Mouse (Mus musculus): ENCODE data around the gene Hexb. TPM values are rescaled to one million over a fixed set of nuclear protein-coding genes. Genes with fewer than 3 reads are reported as not detected.

Hexb gene
- polyA plus RNA-seq, 1 experiment: 180 TPM

- Histone ChIP-seq H3K4me3 (ENCODE audit: control insufficient read depth, insufficient read depth, low read length) (no peak overlapping the region; the same call in 1 of the 2 replicates), H3K27ac (ENCODE audit: control insufficient read depth, insufficient read depth, low read length) (no peak overlapping the region), H3K4me1 (replicated peaks; ENCODE audit: control insufficient read depth, insufficient read depth, low read length) (peaks cover 23% of the 10 kb centered on the region), H3K36me3 (ENCODE audit: control insufficient read depth, insufficient read depth, low read length) (peaks cover 3% of the 10 kb centered on the region), H3K27me3 (ENCODE audit: control insufficient read depth, insufficient read depth, low read length) (no peaks in the 10 kb centered on the region)
- peak; percentile 19 for DNase-seq
- WGBS: 39% methylated on average over 6 of the region's 6 CpGs
- TF ChIP-seq POLR2A (IDR thresholded peaks at IDR 0.05; ENCODE audit: control insufficient read depth, extremely low read depth, insufficient read depth, low read length, poor library complexity) (no peak), CTCF (IDR thresholded peaks at IDR 0.05; ENCODE audit: borderline replicate concordance, control insufficient read depth, extremely low read depth, insufficient read depth, low read length, poor library complexity) (no peak)
Observed at GRCm38 (mm10) chr13:97242716-97243115, 44.6 kb upstream of the Hexb start.

DNA sequence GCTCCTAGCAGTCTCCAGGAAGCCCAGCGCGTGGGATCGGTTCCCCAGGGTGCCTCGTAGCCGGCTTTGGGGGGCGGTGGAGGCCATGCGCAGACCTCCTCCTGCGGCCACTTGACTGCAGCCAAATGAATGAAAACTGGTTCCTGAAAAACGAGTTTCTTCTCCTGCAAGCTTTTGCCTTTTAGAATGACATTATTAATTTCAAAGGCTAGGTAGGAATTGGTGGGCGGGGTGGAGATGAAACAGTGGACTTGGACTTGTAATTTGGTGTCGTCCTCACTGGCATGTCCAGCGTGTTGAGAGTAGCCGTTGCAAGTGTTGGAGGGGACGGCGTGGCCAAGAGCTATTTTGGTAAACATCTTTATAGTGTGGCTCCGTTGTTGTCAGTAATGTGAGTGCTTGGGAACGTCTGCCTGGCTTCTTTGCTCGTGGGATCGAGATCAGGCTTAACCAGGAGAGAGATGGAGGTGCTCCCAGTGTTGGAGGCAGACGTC lies 43.7 kb upstream of the Hexb start:
- WGBS: 4% methylated on average over 20 of the region's 20 CpGs
- TF ChIP-seq CTCF (IDR thresholded peaks at IDR 0.05; ENCODE audit: borderline replicate concordance, control insufficient read depth, extremely low read depth, insufficient read depth, low read length, poor library complexity): no peak
- no peak for TF ChIP-seq POLR2A (IDR thresholded peaks at IDR 0.05; ENCODE audit: control insufficient read depth, extremely low read depth, insufficient read depth, low read length, poor library complexity)
- no peaks in the 10 kb centered on the region for H3K27me3 ChIP-seq (ENCODE audit: control insufficient read depth, insufficient read depth, low read length)
- H3K4me3 ChIP-seq (ENCODE audit: control insufficient read depth, insufficient read depth, low read length): peak overlapping the region; percentile 80
- peak; percentile 13 for DNase-seq
- peaks cover 3% of the 10 kb centered on the region for H3K36me3 ChIP-seq (ENCODE audit: control insufficient read depth, insufficient read depth, low read length)
- peaks cover 23% of the 10 kb centered on the region for H3K4me1 ChIP-seq (replicated peaks; ENCODE audit: control insufficient read depth, insufficient read depth, low read length)
- 0 out of 2 replicates have a peak overlapping the region, but pooled peaks have one; percentile 4 for H3K27ac ChIP-seq (ENCODE audit: control insufficient read depth, insufficient read depth, low read length)

DNA sequence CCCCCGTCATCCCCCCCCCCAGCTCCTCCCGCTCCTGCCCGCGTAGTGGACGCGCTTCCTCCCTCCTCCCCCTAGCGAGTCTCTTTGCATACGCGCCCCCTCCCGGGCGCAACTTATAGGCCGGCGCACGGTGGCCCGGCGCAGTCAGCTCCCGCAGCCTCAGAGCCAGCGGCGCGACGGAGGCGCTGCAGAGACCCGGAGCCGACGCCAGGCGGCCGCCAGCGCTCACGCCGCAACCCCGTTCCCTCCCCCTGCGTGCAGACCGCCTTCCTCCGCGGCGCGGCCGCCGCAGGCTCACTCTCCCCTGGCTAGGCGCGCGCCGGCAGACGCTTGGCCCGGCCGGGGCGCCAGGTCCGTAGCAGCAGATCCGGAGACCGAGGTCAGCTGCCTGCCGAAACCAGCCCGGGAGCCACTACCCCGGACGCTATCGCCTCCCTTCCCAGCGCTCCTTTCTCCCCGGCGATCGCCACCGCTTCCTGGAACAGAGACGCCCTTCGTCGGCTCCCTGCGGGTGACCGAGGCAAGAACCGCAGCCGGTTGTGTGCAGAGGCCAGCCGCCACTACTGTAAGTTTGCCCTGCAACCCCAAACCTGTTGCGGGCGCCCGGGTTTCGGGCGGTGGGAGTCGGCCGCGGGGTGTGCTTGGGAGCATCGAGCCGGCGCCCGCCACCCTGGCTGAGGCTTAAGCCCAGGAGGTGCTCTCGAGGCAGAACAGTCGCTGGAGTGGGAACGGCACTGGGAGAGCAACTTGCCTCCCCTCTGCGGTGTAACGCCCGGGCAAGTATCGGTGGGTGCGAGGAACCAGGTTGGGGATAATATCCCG lies 43.0 kb upstream of the Hexb start, which contains the start of gene Enc1:
TSS of gene Enc1 (plus strand) at position 141 of the 822 bp plus-strand sequence.
- peak; percentile 47; the same call in 1 of the 2 replicates for TF ChIP-seq POLR2A (IDR thresholded peaks at IDR 0.05; ENCODE audit: control insufficient read depth, extremely low read depth, insufficient read depth, low read length, poor library complexity)
- TF ChIP-seq CTCF (IDR thresholded peaks at IDR 0.05; ENCODE audit: borderline replicate concordance, control insufficient read depth, extremely low read depth, insufficient read depth, low read length, poor library complexity): peak; percentile 92; the same call in 1 of the 2 replicates
- WGBS: under 1% methylated on average over 89 of the region's 89 CpGs

GRCm38 (mm10) chr13:97240279-97240964 lies 42.3 kb upstream of the Hexb start:
- 0 out of 2 replicates have a peak, but pooled peaks cover 2% of the 10 kb centered on the region for H3K36me3 ChIP-seq (ENCODE audit: control insufficient read depth, insufficient read depth, low read length)
- peaks cover 23% of the 10 kb centered on the region for H3K4me1 ChIP-seq (replicated peaks; ENCODE audit: control insufficient read depth, insufficient read depth, low read length)
- no peaks in the 10 kb centered on the region for H3K27me3 ChIP-seq (ENCODE audit: control insufficient read depth, insufficient read depth, low read length)
- DNase-seq: peak; percentile 59
- peak overlapping the region; percentile 9; the same call in 1 of the 2 replicates for H3K27ac ChIP-seq (ENCODE audit: control insufficient read depth, insufficient read depth, low read length)
- WGBS: under 1% methylated on average over 36 of the region's 36 CpGs
- TF ChIP-seq POLR2A (IDR thresholded peaks at IDR 0.05; ENCODE audit: control insufficient read depth, extremely low read depth, insufficient read depth, low read length, poor library complexity): no peak
- TF ChIP-seq CTCF (IDR thresholded peaks at IDR 0.05; ENCODE audit: borderline replicate concordance, control insufficient read depth, extremely low read depth, insufficient read depth, low read length, poor library complexity): no peak
- H3K4me3 ChIP-seq (ENCODE audit: control insufficient read depth, insufficient read depth, low read length): peak overlapping the region; percentile 80

More for the DNA sequence above, 43.0 kb upstream of the Hexb start, which contains the start of gene Enc1:
- Histone ChIP-seq H3K4me3 (ENCODE audit: control insufficient read depth, insufficient read depth, low read length) (peak within 1 kb of the TSS; percentile 80), H3K27me3 (ENCODE audit: control insufficient read depth, insufficient read depth, low read length) (no peaks in the 10 kb centered on the region), H3K36me3 (ENCODE audit: control insufficient read depth, insufficient read depth, low read length) (peaks cover 3% of the 10 kb centered on the region; the same call in 1 of the 2 replicates), H3K27ac (ENCODE audit: control insufficient read depth, insufficient read depth, low read length) (peak within 1 kb of the TSS; percentile 9; the same call in 1 of the 2 replicates), H3K4me1 (replicated peaks; ENCODE audit: control insufficient read depth, insufficient read depth, low read length) (peaks cover 23% of the 10 kb centered on the region)
- DNase-seq: peak; percentile 92

DNA sequence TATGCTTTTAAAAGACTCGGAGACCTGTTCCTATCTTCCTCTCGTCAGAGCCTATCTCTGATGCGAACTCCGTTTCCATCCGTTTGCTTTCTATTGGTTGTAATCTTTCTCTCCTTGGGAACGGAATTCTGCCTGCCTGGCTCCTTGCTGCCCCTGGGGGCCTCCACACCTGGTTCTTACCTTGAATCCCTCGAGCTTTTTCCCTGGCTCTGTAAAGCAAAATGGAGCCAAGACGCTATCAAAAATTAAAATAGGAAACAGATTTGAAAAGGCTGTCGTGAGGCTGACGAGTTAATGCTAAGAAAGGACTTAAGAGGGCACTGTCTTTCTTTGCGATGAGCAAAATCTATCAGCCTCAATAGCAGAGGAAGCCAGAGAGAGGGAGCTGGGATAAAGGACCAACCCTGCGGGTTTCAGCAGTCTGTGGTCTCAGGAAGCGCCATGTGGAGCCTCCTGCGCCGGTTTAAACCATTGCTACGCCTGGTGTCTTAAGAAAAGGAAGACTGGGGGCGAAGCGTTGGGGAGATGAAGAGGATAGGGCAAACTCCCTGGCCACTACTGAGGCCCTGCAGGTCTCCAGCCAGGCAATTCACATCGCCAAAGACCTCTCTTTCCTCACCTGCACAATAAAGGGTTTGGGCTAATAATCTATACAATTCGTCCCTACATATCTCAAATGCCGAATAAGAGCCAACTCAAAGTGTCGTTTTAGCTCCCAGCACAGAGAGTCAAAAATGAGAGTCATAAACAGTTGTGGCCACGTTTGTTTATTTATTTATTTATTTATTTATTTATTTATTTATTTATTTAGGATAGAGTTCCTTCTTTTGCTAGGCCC lies 41.4 kb upstream of the Hexb start:
- whole genome bisulfite sequencing: 10% methylated on average over 23 of the region's 23 CpGs
- Histone ChIP-seq H3K27ac (ENCODE audit: control insufficient read depth, insufficient read depth, low read length) (no peak overlapping the region), H3K4me1 (replicated peaks; ENCODE audit: control insufficient read depth, insufficient read depth, low read length) (peaks cover 25% of the 10 kb centered on the region), H3K36me3 (ENCODE audit: control insufficient read depth, insufficient read depth, low read length) (no peaks in the 10 kb centered on the region), H3K4me3 (ENCODE audit: control insufficient read depth, insufficient read depth, low read length) (no peak overlapping the region), H3K27me3 (ENCODE audit: control insufficient read depth, insufficient read depth, low read length) (no peaks in the 10 kb centered on the region)
- peak; percentile 32 for DNase-seq
- TF ChIP-seq POLR2A (IDR thresholded peaks at IDR 0.05; ENCODE audit: control insufficient read depth, extremely low read depth, insufficient read depth, low read length, poor library complexity) (no peak), CTCF (IDR thresholded peaks at IDR 0.05; ENCODE audit: borderline replicate concordance, control insufficient read depth, extremely low read depth, insufficient read depth, low read length, poor library complexity) (no peak)
